Mouse (Mus musculus): ENCODE measurements at regions not wholly inside any gene's neighbourhood (a gene's known extent, or its start where the extent isn't known, plus 50 kb on each side); places are given as distances from the start of the nearest gene placed in this dataset.

GRCm38 (mm10) chr5:75475414-75475813, 99.3 kb upstream of the Kit start:
- no peaks in the 10 kb centered on the region for H3K27me3 ChIP-seq (ENCODE audit: control insufficient read depth, insufficient read depth, low read length)
- H3K4me1 ChIP-seq (replicated peaks; ENCODE audit: control insufficient read depth, insufficient read depth, low read length), result 0 out of 2 replicates have a peak, but pooled peaks cover 3% of the 10 kb centered on the region
- DNase-seq (ENCODE audit: low spot score) (no peak), ATAC-seq (replicated peaks; ENCODE audit: low FRiP score) (no peak)
- no peak overlapping the region for H3K4me3 ChIP-seq (ENCODE audit: low read depth, low read length)
- no peak overlapping the region for H3K27ac ChIP-seq (ENCODE audit: low read depth, low read length)
- no peak overlapping the region for H3K9ac ChIP-seq (ENCODE audit: low read length)
- WGBS, result 13% methylated on average over 4 of the region's 4 CpGs
- H3K9me3 ChIP-seq (ENCODE audit: control insufficient read depth, low read length), result no peaks in the 10 kb centered on the region
- no peak overlapping the region for H3K4me2 ChIP-seq (ENCODE audit: low read depth, low read length, severe bottlenecking)
- H3K36me3 ChIP-seq (ENCODE audit: control insufficient read depth, insufficient read depth, low read length), result no peaks in the 10 kb centered on the region

GRCm38 (mm10) chr5:75478499-75478898, 96.2 kb upstream of the Kit start:
- no peaks in the 10 kb centered on the region for H3K9me3 ChIP-seq (ENCODE audit: control insufficient read depth, low read length)
- H3K27me3 ChIP-seq (ENCODE audit: control insufficient read depth, insufficient read depth, low read length), result no peaks in the 10 kb centered on the region
- peaks cover 4% of the 10 kb centered on the region for H3K4me1 ChIP-seq (replicated peaks; ENCODE audit: control insufficient read depth, insufficient read depth, low read length)
- no peak for ATAC-seq (replicated peaks; ENCODE audit: low FRiP score)
- H3K9ac ChIP-seq (ENCODE audit: low read length), result no peak overlapping the region
- H3K4me3 ChIP-seq (ENCODE audit: low read depth, low read length), result no peak overlapping the region
- no peak overlapping the region for H3K4me2 ChIP-seq (ENCODE audit: low read depth, low read length, severe bottlenecking)
- H3K27ac ChIP-seq (ENCODE audit: low read depth, low read length), result no peak overlapping the region
- no peak for DNase-seq (ENCODE audit: low spot score)
- no peaks in the 10 kb centered on the region for H3K36me3 ChIP-seq (ENCODE audit: control insufficient read depth, insufficient read depth, low read length)
- WGBS, result 49% methylated on average over 1 of the region's 1 CpGs

- Histone ChIP-seq H3K36me3 (ENCODE audit: control insufficient read depth, insufficient read depth, low read length) (no peaks in the 10 kb centered on the region), H3K9ac (ENCODE audit: low read length) (no peak overlapping the region), H3K4me3 (ENCODE audit: low read depth, low read length) (no peak overlapping the region), H3K9me3 (ENCODE audit: control insufficient read depth, low read length) (no peaks in the 10 kb centered on the region), H3K4me1 (replicated peaks; ENCODE audit: control insufficient read depth, insufficient read depth, low read length) (peaks cover 4% of the 10 kb centered on the region), H3K27ac (ENCODE audit: low read depth, low read length) (no peak overlapping the region), H3K4me2 (ENCODE audit: low read depth, low read length, severe bottlenecking) (no peak overlapping the region), H3K27me3 (ENCODE audit: control insufficient read depth, insufficient read depth, low read length) (no peaks in the 10 kb centered on the region)
- ATAC-seq (replicated peaks; ENCODE audit: low FRiP score) (no peak), DNase-seq (ENCODE audit: low spot score) (no peak)
- 90% methylated on average over 11 of the region's 11 CpGs for WGBS
Measured at GRCm38 (mm10) chr5:75479149-75479548, 95.6 kb upstream of the Kit start.

GRCm38 (mm10) chr5:75481595-75481994, 93.1 kb upstream of the Kit start:
- H3K27ac ChIP-seq (ENCODE audit: low read depth, low read length), result no peak overlapping the region
- peak; percentile 58 for DNase-seq (ENCODE audit: low spot score)
- H3K9me3 ChIP-seq (ENCODE audit: control insufficient read depth, low read length), result no peaks in the 10 kb centered on the region
- H3K27me3 ChIP-seq (ENCODE audit: control insufficient read depth, insufficient read depth, low read length), result no peaks in the 10 kb centered on the region
- WGBS, result 11% methylated on average over 7 of the region's 7 CpGs
- no peak overlapping the region for H3K4me2 ChIP-seq (ENCODE audit: low read depth, low read length, severe bottlenecking)
- ATAC-seq (replicated peaks; ENCODE audit: low FRiP score), result peak; percentile 55; the same call in 1 of the 2 replicates
- no peak overlapping the region for H3K4me3 ChIP-seq (ENCODE audit: low read depth, low read length)
- H3K4me1 ChIP-seq (replicated peaks; ENCODE audit: control insufficient read depth, insufficient read depth, low read length), result peaks cover 4% of the 10 kb centered on the region
- no peak overlapping the region; the same call in 1 of the 2 replicates for H3K9ac ChIP-seq (ENCODE audit: low read length)
- no peaks in the 10 kb centered on the region for H3K36me3 ChIP-seq (ENCODE audit: control insufficient read depth, insufficient read depth, low read length)

- H3K27me3 ChIP-seq (ENCODE audit: control insufficient read depth, insufficient read depth, low read length), result no peaks in the 10 kb centered on the region
- 91% methylated on average over 7 of the region's 7 CpGs for WGBS
- ATAC-seq (replicated peaks; ENCODE audit: low FRiP score), result no peak
Measured at GRCm38 (mm10) chr5:75484330-75484729, 90.4 kb upstream of the Kit start.

GRCm38 (mm10) chr5:75490806-75491205, 83.9 kb upstream of the Kit start:
- Histone ChIP-seq H3K27ac (ENCODE audit: low read depth, low read length) (no peak overlapping the region), H3K4me2 (ENCODE audit: low read depth, low read length, severe bottlenecking) (no peak overlapping the region), H3K9me3 (ENCODE audit: control insufficient read depth, low read length) (no peaks in the 10 kb centered on the region), H3K9ac (ENCODE audit: low read length) (no peak overlapping the region), H3K4me3 (ENCODE audit: low read depth, low read length) (no peak overlapping the region), H3K36me3 (ENCODE audit: control insufficient read depth, insufficient read depth, low read length) (no peaks in the 10 kb centered on the region), H3K4me1 (replicated peaks; ENCODE audit: control insufficient read depth, insufficient read depth, low read length) (no peaks in the 10 kb centered on the region), H3K27me3 (ENCODE audit: control insufficient read depth, insufficient read depth, low read length) (no peaks in the 10 kb centered on the region)
- no peak for ATAC-seq (replicated peaks; ENCODE audit: low FRiP score)
- 86% methylated on average over 9 of the region's 9 CpGs for WGBS
- no peak for DNase-seq (ENCODE audit: low spot score)

More at GRCm38 (mm10) chr5:75484330-75484729, 90.4 kb upstream of the Kit start:
- Histone ChIP-seq H3K4me1 (replicated peaks; ENCODE audit: control insufficient read depth, insufficient read depth, low read length) (peaks cover 4% of the 10 kb centered on the region), H3K4me3 (ENCODE audit: low read depth, low read length) (no peak overlapping the region), H3K9me3 (ENCODE audit: control insufficient read depth, low read length) (no peaks in the 10 kb centered on the region), H3K9ac (ENCODE audit: low read length) (no peak overlapping the region), H3K27ac (ENCODE audit: low read depth, low read length) (no peak overlapping the region), H3K4me2 (ENCODE audit: low read depth, low read length, severe bottlenecking) (no peak overlapping the region), H3K36me3 (ENCODE audit: control insufficient read depth, insufficient read depth, low read length) (no peaks in the 10 kb centered on the region)
- DNase-seq (ENCODE audit: low spot score), result no peak

GRCm38 (mm10) chr5:75494143-75494542, 80.6 kb upstream of the Kit start:
- Histone ChIP-seq H3K4me2 (ENCODE audit: low read depth, low read length, severe bottlenecking) (no peak overlapping the region), H3K27ac (ENCODE audit: low read depth, low read length) (no peak overlapping the region), H3K9me3 (ENCODE audit: control insufficient read depth, low read length) (no peaks in the 10 kb centered on the region), H3K4me3 (ENCODE audit: low read depth, low read length) (no peak overlapping the region), H3K27me3 (ENCODE audit: control insufficient read depth, insufficient read depth, low read length) (no peaks in the 10 kb centered on the region), H3K36me3 (ENCODE audit: control insufficient read depth, insufficient read depth, low read length) (no peaks in the 10 kb centered on the region), H3K9ac (ENCODE audit: low read length) (no peak overlapping the region), H3K4me1 (replicated peaks; ENCODE audit: control insufficient read depth, insufficient read depth, low read length) (no peaks in the 10 kb centered on the region)
- WGBS, result 85% methylated on average over 10 of the region's 10 CpGs
- no peak for DNase-seq (ENCODE audit: low spot score)
- ATAC-seq (replicated peaks; ENCODE audit: low FRiP score), result no peak

- 79% methylated on average over 3 of the region's 3 CpGs for WGBS
- DNase-seq (ENCODE audit: low spot score) (no peak), ATAC-seq (replicated peaks; ENCODE audit: low FRiP score) (no peak)
- H3K9me3 ChIP-seq (ENCODE audit: control insufficient read depth, low read length), result no peaks in the 10 kb centered on the region
- H3K9ac ChIP-seq (ENCODE audit: low read length), result no peak overlapping the region
- no peaks in the 10 kb centered on the region for H3K4me1 ChIP-seq (replicated peaks; ENCODE audit: control insufficient read depth, insufficient read depth, low read length)
- no peak overlapping the region for H3K4me2 ChIP-seq (ENCODE audit: low read depth, low read length, severe bottlenecking)
- H3K27ac ChIP-seq (ENCODE audit: low read depth, low read length), result no peak overlapping the region
- no peaks in the 10 kb centered on the region for H3K27me3 ChIP-seq (ENCODE audit: control insufficient read depth, insufficient read depth, low read length)
- H3K36me3 ChIP-seq (ENCODE audit: control insufficient read depth, insufficient read depth, low read length), result no peaks in the 10 kb centered on the region
- no peak overlapping the region for H3K4me3 ChIP-seq (ENCODE audit: low read depth, low read length)
Measured at GRCm38 (mm10) chr5:75499053-75499452, 75.7 kb upstream of the Kit start.

GRCm38 (mm10) chr5:75499695-75500094, 75.0 kb upstream of the Kit start:
- no peak overlapping the region for H3K4me3 ChIP-seq (ENCODE audit: low read depth, low read length)
- H3K36me3 ChIP-seq (ENCODE audit: control insufficient read depth, insufficient read depth, low read length), result no peaks in the 10 kb centered on the region
- H3K4me2 ChIP-seq (ENCODE audit: low read depth, low read length, severe bottlenecking), result no peak overlapping the region
- H3K9ac ChIP-seq (ENCODE audit: low read length), result no peak overlapping the region
- no peaks in the 10 kb centered on the region for H3K4me1 ChIP-seq (replicated peaks; ENCODE audit: control insufficient read depth, insufficient read depth, low read length)
- ATAC-seq (replicated peaks; ENCODE audit: low FRiP score), result no peak
- no peak for DNase-seq (ENCODE audit: low spot score)
- H3K27ac ChIP-seq (ENCODE audit: low read depth, low read length), result no peak overlapping the region
- WGBS, result 88% methylated on average over 5 of the region's 5 CpGs
- no peaks in the 10 kb centered on the region for H3K9me3 ChIP-seq (ENCODE audit: control insufficient read depth, low read length)
- H3K27me3 ChIP-seq (ENCODE audit: control insufficient read depth, insufficient read depth, low read length), result no peaks in the 10 kb centered on the region

All from forebrain, embryonic 11.5 days (tissue).